Mouse (Mus musculus): ENCODE measurements around the gene Fgfr3. TPM values are rescaled to one million over a fixed set of nuclear protein-coding genes. Genes with fewer than 3 reads are reported as not detected.

Gene Fgfr3
- polyA plus RNA-seq, 1 experiment from 2014 or later: 13.4 TPM

GRCm38 (mm10) chr5:33718460-33718859 lies 3.0 kb upstream of the Fgfr3 start:
- no peaks in the 10 kb centered on the region for H3K9me3 ChIP-seq
- no peaks in the 10 kb centered on the region for H3K36me3 ChIP-seq
- peaks cover 29% of the 10 kb centered on the region for H3K27me3 ChIP-seq
- H3K4me2 ChIP-seq (replicated peaks): no peak overlapping the region
- no peak overlapping the region for H3K27ac ChIP-seq
- H3K4me1 ChIP-seq: peaks cover 15% of the 10 kb centered on the region; the same call in 1 of the 2 replicates
- no peak overlapping the region for H3K4me3 ChIP-seq
- WGBS: 69% methylated on average over 5 of the region's 5 CpGs
- no peak overlapping the region for H3K9ac ChIP-seq
- ATAC-seq (ENCODE audit: insufficient number of reproducible peaks, insufficient read depth, low FRiP score, low TSS enrichment): no peak

GRCm38 (mm10) chr5:33720852-33721490 lies 503 bp upstream of the Fgfr3 start:
- H3K4me1 ChIP-seq: peaks cover 17% of the 10 kb centered on the region; the same call in 1 of the 2 replicates
- no peak for ATAC-seq (ENCODE audit: insufficient number of reproducible peaks, insufficient read depth, low FRiP score, low TSS enrichment)
- no peaks in the 10 kb centered on the region for H3K9me3 ChIP-seq
- H3K27me3 ChIP-seq: peaks cover 54% of the 10 kb centered on the region
- H3K36me3 ChIP-seq: no peaks in the 10 kb centered on the region
- H3K4me3 ChIP-seq: peak overlapping the region; percentile 59
- H3K9ac ChIP-seq: no peak overlapping the region
- 13% methylated on average over 8 of the region's 8 CpGs for WGBS
- no peak overlapping the region for H3K27ac ChIP-seq
- peak overlapping the region; percentile 97 for H3K4me2 ChIP-seq (replicated peaks)

DNA sequence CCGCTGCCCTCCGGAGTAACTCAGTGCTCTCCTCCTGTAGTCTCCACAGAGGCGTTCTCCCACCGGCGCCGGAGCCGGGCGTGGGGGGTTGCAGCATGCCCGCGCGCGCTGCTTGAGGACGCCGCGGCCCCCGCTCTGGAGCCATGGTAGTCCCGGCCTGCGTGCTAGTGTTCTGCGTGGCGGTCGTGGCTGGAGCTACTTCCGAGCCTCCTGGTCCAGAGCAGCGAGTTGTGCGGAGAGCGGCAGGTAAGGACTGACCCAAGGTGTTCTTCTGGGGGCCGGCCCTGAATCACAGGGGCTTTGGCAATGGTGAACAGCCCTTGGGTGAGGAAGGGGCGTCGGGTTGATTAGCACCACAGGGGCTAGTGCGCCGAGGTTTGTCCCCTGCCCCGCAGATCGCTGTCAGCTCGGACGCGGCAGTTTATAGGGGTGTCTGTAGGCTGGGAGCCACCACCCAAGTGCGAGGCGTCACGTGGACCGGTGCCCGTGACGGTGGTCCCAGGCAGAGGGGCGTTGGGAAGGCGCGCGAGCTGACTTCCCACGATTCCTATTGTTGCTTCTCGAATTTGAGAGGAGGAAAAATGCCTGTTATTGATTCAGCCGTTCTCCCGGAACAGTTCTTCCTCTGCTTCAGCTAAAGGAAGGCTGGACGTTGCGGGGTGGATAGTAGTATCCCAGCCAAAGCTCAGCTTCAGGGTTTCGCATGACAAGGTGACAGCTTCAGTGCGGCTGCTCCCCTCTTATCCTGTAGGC lies 968 bp downstream of the Fgfr3 start:
- Histone ChIP-seq H3K9me3 (no peaks in the 10 kb centered on the region), H3K36me3 (no peaks in the 10 kb centered on the region), H3K27ac (peak overlapping the region; percentile 24), H3K4me1 (peaks cover 14% of the 10 kb centered on the region; the same call in 1 of the 2 replicates), H3K4me2 (replicated peaks) (peak overlapping the region; percentile 97), H3K9ac (peak overlapping the region; percentile 71), H3K4me3 (peak overlapping the region; percentile 59), H3K27me3 (peaks cover 60% of the 10 kb centered on the region)
- under 1% methylated on average over 53 of the region's 53 CpGs for WGBS
- ATAC-seq (ENCODE audit: insufficient number of reproducible peaks, insufficient read depth, low FRiP score, low TSS enrichment): no peak

DNA sequence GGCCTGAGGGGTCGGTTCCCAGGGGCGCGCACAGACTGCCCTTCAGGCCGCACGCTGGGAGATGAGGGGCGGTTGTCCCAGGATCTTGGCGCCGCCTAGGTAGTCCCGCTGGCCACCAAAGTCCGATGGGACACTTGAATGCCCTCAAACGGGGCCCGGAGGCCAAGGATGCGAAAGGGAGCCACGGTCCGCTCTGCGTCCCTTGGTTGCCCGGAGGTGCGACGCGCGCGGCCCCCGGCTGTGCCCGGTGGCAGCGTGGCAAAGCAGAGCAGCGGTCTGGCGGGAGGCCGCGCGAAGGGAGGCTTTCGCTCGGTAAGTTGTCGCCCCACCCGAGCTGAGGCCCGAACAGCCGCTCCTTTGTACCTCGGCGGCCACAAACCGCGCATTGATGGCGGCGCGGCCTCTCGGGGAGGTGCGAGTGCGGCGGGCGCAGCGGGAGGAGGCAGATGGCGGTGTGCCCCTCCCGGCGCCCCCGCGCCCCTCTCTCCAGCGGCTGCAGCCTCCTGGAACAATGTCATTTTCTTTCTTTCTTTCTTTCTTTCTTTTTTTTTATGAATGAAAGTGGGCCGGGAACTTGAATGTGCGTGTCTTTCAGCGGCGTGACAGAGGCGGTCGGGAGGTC lies 1.7 kb downstream of the Fgfr3 start:
- Histone ChIP-seq H3K27me3 (peaks cover 60% of the 10 kb centered on the region), H3K9me3 (no peaks in the 10 kb centered on the region), H3K9ac (peak overlapping the region; percentile 71), H3K4me3 (peak overlapping the region; percentile 59), H3K4me2 (replicated peaks) (peak overlapping the region; percentile 97), H3K27ac (no peak overlapping the region), H3K4me1 (peaks cover 14% of the 10 kb centered on the region; the same call in 1 of the 2 replicates), H3K36me3 (no peaks in the 10 kb centered on the region)
- under 1% methylated on average over 61 of the region's 61 CpGs for WGBS
- ATAC-seq (ENCODE audit: insufficient number of reproducible peaks, insufficient read depth, low FRiP score, low TSS enrichment): no peak

- ATAC-seq (ENCODE audit: insufficient number of reproducible peaks, insufficient read depth, low FRiP score, low TSS enrichment): no peak
- H3K4me2 ChIP-seq (replicated peaks): peak overlapping the region; percentile 97
- H3K36me3 ChIP-seq: no peaks in the 10 kb centered on the region
- no peak overlapping the region for H3K27ac ChIP-seq
- H3K27me3 ChIP-seq: peaks cover 60% of the 10 kb centered on the region
- 5% methylated on average over 36 of the region's 36 CpGs for WGBS
- peak overlapping the region; percentile 59 for H3K4me3 ChIP-seq
- H3K4me1 ChIP-seq: peaks cover 14% of the 10 kb centered on the region; the same call in 1 of the 2 replicates
- H3K9ac ChIP-seq: 0 out of 2 replicates have a peak overlapping the region, but pooled peaks have one; percentile 71
- no peaks in the 10 kb centered on the region for H3K9me3 ChIP-seq
Observed at GRCm38 (mm10) chr5:33723641-33724465, 2.4 kb downstream of the Fgfr3 start.

DNA sequence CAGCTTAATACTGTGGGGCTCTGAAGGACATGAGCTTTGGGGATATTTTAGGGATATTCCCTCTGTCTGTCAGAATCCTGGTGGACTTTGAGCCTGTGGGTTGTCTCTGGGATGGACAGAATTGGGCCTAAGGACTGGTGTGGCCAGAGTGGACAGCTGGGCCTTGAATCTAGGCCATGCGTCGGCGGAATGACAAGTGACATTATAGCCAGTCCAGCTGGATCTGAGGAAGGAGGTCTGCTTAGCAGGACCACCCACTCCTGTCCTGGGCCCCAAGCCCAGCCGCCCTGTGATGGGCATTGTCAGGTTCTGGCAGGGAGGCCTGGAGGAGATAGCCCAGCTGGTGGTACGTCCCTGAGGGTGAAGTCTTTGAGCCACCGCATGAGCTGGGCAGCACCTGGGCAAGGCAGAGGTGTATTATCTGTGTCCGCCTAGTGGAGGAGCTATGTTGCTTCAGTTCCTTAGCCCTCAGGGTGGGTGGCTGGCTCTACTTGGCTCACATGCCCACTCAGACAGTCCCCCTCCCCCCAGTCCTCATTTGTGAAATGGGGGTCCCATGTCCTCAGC lies 4.7 kb downstream of the Fgfr3 start:
- H3K9me3 ChIP-seq: no peaks in the 10 kb centered on the region
- H3K4me2 ChIP-seq (replicated peaks): no peak overlapping the region
- 82% methylated on average over 7 of the region's 7 CpGs for WGBS
- peaks cover 52% of the 10 kb centered on the region for H3K27me3 ChIP-seq
- H3K27ac ChIP-seq: no peak overlapping the region
- H3K4me3 ChIP-seq: no peak overlapping the region
- H3K9ac ChIP-seq: no peak overlapping the region
- peaks cover 17% of the 10 kb centered on the region; the same call in 1 of the 2 replicates for H3K4me1 ChIP-seq
- ATAC-seq (ENCODE audit: insufficient number of reproducible peaks, insufficient read depth, low FRiP score, low TSS enrichment): no peak
- peaks cover 6% of the 10 kb centered on the region; the same call in 1 of the 2 replicates for H3K36me3 ChIP-seq

GRCm38 (mm10) chr5:33726891-33727290 lies 5.4 kb downstream of the Fgfr3 start:
- no peak overlapping the region for H3K4me2 ChIP-seq (replicated peaks)
- ATAC-seq (ENCODE audit: insufficient number of reproducible peaks, insufficient read depth, low FRiP score, low TSS enrichment): no peak
- no peak overlapping the region for H3K9ac ChIP-seq
- H3K27ac ChIP-seq: no peak overlapping the region
- peaks cover 45% of the 10 kb centered on the region for H3K27me3 ChIP-seq
- 74% methylated on average over 1 of the region's 1 CpGs for WGBS
- no peaks in the 10 kb centered on the region for H3K9me3 ChIP-seq
- H3K4me1 ChIP-seq: peaks cover 20% of the 10 kb centered on the region; the same call in 1 of the 2 replicates
- no peak overlapping the region for H3K4me3 ChIP-seq
- peaks cover 6% of the 10 kb centered on the region; the same call in 1 of the 2 replicates for H3K36me3 ChIP-seq

GRCm38 (mm10) chr5:33728841-33729240 lies 7.4 kb downstream of the Fgfr3 start:
- peaks cover 5% of the 10 kb centered on the region; the same call in 1 of the 2 replicates for H3K4me1 ChIP-seq
- no peak overlapping the region for H3K4me3 ChIP-seq
- no peak for ATAC-seq (ENCODE audit: insufficient number of reproducible peaks, insufficient read depth, low FRiP score, low TSS enrichment)
- H3K36me3 ChIP-seq: peaks cover 11% of the 10 kb centered on the region; the same call in 1 of the 2 replicates
- H3K4me2 ChIP-seq (replicated peaks): no peak overlapping the region
- WGBS: 77% methylated on average over 7 of the region's 7 CpGs
- no peaks in the 10 kb centered on the region for H3K9me3 ChIP-seq
- H3K27me3 ChIP-seq: peaks cover 27% of the 10 kb centered on the region
- no peak overlapping the region for H3K9ac ChIP-seq
- no peak overlapping the region for H3K27ac ChIP-seq

DNA sequence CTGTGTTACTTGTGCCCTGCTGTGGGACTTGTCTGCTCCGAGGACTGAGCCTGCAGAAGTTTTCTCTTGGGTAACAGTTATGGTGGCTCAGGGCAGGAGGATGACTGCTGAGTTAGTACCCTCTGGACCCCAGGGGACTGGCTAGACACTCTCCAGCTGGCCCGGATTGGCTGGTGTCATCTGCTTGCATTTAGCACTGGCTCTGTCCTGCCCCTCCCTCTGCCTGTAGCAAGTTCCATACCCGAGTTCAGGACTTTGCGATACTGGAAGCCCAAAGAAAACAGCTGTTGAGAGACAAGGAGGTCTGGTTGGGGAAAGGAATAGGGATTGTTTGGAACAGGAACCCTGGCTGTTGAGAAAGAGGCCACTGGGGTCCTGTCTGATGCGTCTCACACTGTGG lies 9.0 kb downstream of the Fgfr3 start:
- H3K27me3 ChIP-seq: peaks cover 11% of the 10 kb centered on the region; the same call in 1 of the 2 replicates
- H3K9me3 ChIP-seq: no peaks in the 10 kb centered on the region
- peaks cover 5% of the 10 kb centered on the region; the same call in 1 of the 2 replicates for H3K4me1 ChIP-seq
- WGBS: 36% methylated on average over 5 of the region's 5 CpGs
- peaks cover 21% of the 10 kb centered on the region for H3K36me3 ChIP-seq
- H3K9ac ChIP-seq: no peak overlapping the region
- H3K4me2 ChIP-seq (replicated peaks): no peak overlapping the region
- H3K4me3 ChIP-seq: no peak overlapping the region
- no peak for ATAC-seq (ENCODE audit: insufficient number of reproducible peaks, insufficient read depth, low FRiP score, low TSS enrichment)
- H3K27ac ChIP-seq: no peak overlapping the region

DNA sequence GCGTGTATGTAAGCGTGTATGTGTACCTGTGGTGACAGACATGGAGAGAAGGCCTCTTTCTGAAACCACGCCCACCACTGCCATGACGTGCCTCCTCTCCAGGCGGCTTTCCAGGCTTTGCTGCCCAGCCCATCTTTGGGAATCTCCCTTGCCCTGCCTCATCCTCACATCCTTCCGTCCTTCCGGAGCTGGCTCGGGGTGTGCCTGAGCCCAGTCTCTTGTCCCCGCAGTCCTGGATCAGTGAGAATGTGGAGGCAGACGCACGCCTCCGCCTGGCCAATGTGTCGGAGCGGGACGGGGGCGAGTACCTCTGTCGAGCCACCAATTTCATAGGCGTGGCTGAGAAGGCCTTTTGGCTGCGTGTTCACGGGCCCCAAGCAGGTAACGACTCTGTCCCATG lies 9.6 kb downstream of the Fgfr3 start:
- Histone ChIP-seq H3K27ac (0 out of 2 replicates have a peak overlapping the region, but pooled peaks have one; percentile 3), H3K9ac (no peak overlapping the region), H3K36me3 (peaks cover 21% of the 10 kb centered on the region), H3K4me3 (no peak overlapping the region), H3K4me1 (peaks cover 5% of the 10 kb centered on the region; the same call in 1 of the 2 replicates), H3K9me3 (no peaks in the 10 kb centered on the region), H3K4me2 (replicated peaks) (no peak overlapping the region), H3K27me3 (peaks cover 5% of the 10 kb centered on the region; the same call in 1 of the 2 replicates)
- WGBS: 62% methylated on average over 21 of the region's 21 CpGs
- no peak for ATAC-seq (ENCODE audit: insufficient number of reproducible peaks, insufficient read depth, low FRiP score, low TSS enrichment)

Data from embryonic facial prominence, embryonic 12.5 days (tissue).